Mouse (Mus musculus): ENCODE data around the gene Nedd9. TPM values are rescaled to one million over a fixed set of nuclear protein-coding genes. Genes with fewer than 3 reads are reported as not detected.

Gene Nedd9
- polyA plus RNA-seq (2014; fragmentation: Nextera tagmentation; extraction: Ambion mirVana) = 56.4 and 65.3 TPM in 2 replicates

DNA sequence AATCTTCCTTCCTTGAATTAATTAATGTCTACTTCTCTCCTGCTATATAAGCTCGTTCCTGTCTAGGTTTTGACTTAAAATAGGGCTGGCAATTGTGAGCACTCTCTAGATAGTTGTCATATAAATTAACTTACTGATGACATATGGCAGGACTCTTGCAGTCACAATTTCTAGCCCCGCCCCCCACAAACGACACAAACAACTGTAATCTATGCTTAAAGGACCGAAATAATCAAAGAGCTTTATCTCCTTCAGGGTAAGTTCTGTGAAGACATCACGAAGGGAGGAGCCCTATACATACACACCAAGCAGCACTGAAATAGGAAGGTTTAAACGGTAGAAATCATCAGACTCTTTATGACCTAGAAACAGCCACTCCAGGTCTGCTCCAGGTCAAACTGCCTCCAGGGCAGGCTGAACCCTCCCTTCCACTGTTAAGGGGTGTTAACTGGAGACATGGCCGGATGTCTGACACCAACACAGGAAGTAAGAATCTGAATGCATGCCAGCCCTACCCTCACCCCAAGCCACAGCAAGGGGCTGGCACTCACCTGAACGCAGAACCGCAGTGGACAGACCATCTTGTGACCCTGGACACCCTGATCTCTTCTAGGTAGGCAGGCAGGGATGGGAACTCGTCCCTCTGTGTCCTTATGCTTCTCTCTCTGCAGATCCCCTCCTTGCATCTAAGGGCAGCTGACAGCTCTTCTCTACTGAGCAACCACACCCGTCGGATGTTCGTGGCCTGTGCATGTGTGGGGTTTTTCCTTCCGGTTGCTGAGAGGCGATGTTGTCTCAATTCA, at the start of gene Nedd9:
Nedd9 (minus strand) TSS at position 757 of the 803 bp plus-strand sequence.
- Histone ChIP-seq H3K9me3 (ENCODE audit: control insufficient read depth, low read length) (no peaks in the 10 kb centered on the region), H3K36me3 (ENCODE audit: control insufficient read depth, insufficient read depth, low read length) (no peaks in the 10 kb centered on the region), H3K9ac (ENCODE audit: low read length) (no peak within 1 kb of the TSS), H3K4me1 (ENCODE audit: control insufficient read depth, insufficient read depth, low read length) (0 out of 2 replicates have a peak, but pooled peaks cover 2% of the 10 kb centered on the region), H3K27me3 (ENCODE audit: control insufficient read depth, insufficient read depth, low read length) (no peaks in the 10 kb centered on the region), H3K4me3 (ENCODE audit: low read depth, low read length) (no peak within 1 kb of the TSS), H3K4me2 (ENCODE audit: low read depth) (no peak within 1 kb of the TSS), H3K27ac (ENCODE audit: low read depth, low read length) (no peak within 1 kb of the TSS)
- 78% methylated on average over 15 of the region's 15 CpGs for WGBS
- ATAC-seq (ENCODE audit: insufficient read depth, low FRiP score, low TSS enrichment) (no peak), DNase-seq (ENCODE audit: low spot score) (no peak)

DNA sequence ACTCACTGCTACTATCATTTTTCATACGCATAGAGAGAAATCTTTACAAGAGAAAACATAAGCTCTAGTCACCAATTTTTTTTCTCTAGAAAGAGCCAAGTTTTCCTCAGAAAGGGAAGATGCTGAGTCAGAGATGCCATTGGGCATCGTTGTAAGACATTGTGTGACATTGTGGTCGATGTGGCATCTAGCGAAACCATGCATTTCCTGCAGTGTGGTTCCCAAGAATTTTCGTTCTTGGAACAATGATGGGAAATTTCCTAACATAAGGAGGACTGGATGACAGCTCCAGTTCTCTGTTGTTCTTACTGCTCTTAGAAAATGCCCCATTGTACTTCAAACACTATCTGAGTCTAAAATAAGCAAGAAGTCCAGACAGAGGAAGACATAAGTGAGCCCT, 45.5 kb upstream of the Nedd9 start:
- H3K4me1 ChIP-seq (ENCODE audit: control insufficient read depth, insufficient read depth, low read length) = no peaks in the 10 kb centered on the region
- WGBS = 86% methylated on average over 5 of the region's 5 CpGs
- H3K27me3 ChIP-seq (ENCODE audit: control insufficient read depth, insufficient read depth, low read length) = no peaks in the 10 kb centered on the region
- no peak overlapping the region for H3K9ac ChIP-seq (ENCODE audit: low read length)
- H3K36me3 ChIP-seq (ENCODE audit: control insufficient read depth, insufficient read depth, low read length) = no peaks in the 10 kb centered on the region
- no peaks in the 10 kb centered on the region for H3K9me3 ChIP-seq (ENCODE audit: control insufficient read depth, low read length)
- H3K4me2 ChIP-seq (ENCODE audit: low read depth) = no peak overlapping the region
- H3K4me3 ChIP-seq (ENCODE audit: low read depth, low read length) = no peak overlapping the region
- DNase-seq (ENCODE audit: low spot score) (no peak), ATAC-seq (ENCODE audit: insufficient read depth, low FRiP score, low TSS enrichment) (no peak)
- H3K27ac ChIP-seq (ENCODE audit: low read depth, low read length) = no peak overlapping the region

DNA sequence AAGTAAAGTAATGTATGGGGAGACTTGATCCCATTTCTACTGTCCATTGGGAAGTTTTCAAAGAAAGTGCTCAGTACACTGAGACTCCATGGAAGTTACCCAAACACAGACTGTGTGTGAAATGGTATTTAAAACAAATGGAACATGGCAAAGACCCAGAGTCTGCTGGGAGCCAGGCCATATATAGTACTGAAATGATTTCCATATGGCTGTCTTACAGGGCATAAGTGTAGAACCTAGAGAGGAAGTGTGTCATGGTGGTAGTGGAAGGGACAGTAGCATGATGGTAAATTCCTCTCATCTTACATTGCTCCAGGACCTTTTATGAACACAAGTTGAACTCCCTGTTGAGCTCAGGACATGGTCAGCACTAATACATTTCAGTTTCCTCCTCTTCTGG, 43.2 kb upstream of the Nedd9 start:
- Histone ChIP-seq H3K4me3 (ENCODE audit: low read depth, low read length) (no peak overlapping the region), H3K27me3 (ENCODE audit: control insufficient read depth, insufficient read depth, low read length) (no peaks in the 10 kb centered on the region), H3K9me3 (ENCODE audit: control insufficient read depth, low read length) (no peaks in the 10 kb centered on the region), H3K9ac (ENCODE audit: low read length) (no peak overlapping the region), H3K27ac (ENCODE audit: low read depth, low read length) (no peak overlapping the region), H3K4me1 (ENCODE audit: control insufficient read depth, insufficient read depth, low read length) (no peaks in the 10 kb centered on the region), H3K36me3 (ENCODE audit: control insufficient read depth, insufficient read depth, low read length) (no peaks in the 10 kb centered on the region), H3K4me2 (ENCODE audit: low read depth) (no peak overlapping the region)
- DNase-seq (ENCODE audit: low spot score) = no peak
- ATAC-seq (ENCODE audit: insufficient read depth, low FRiP score, low TSS enrichment) = no peak

DNA sequence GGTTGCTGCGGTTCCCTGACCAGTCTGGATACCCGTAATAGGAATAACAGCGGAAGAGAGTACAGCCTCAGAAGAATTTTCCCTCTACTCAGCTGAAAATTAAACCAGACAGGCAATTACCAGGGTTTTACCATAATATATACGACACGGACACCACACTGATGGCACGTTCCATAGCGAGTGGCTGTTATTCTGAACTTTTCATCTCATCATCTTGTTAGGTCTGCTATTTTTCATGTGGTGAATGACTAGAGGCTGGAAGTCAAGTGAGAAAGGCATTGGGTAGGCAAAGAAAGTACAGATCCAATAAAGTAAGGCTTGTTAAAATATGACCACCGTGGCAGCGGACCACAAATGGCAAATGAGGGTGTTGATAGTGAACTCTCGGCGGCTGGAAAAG, 37.0 kb upstream of the Nedd9 start:
- Histone ChIP-seq H3K9ac (ENCODE audit: low read length) (no peak overlapping the region), H3K4me2 (ENCODE audit: low read depth) (no peak overlapping the region), H3K36me3 (ENCODE audit: control insufficient read depth, insufficient read depth, low read length) (no peaks in the 10 kb centered on the region), H3K4me3 (ENCODE audit: low read depth, low read length) (no peak overlapping the region), H3K27ac (ENCODE audit: low read depth, low read length) (no peak overlapping the region), H3K9me3 (ENCODE audit: control insufficient read depth, low read length) (no peaks in the 10 kb centered on the region), H3K27me3 (ENCODE audit: control insufficient read depth, insufficient read depth, low read length) (no peaks in the 10 kb centered on the region), H3K4me1 (ENCODE audit: control insufficient read depth, insufficient read depth, low read length) (no peaks in the 10 kb centered on the region)
- DNase-seq (ENCODE audit: low spot score) (no peak), ATAC-seq (ENCODE audit: insufficient read depth, low FRiP score, low TSS enrichment) (no peak)
- WGBS = 96% methylated on average over 11 of the region's 11 CpGs

DNA sequence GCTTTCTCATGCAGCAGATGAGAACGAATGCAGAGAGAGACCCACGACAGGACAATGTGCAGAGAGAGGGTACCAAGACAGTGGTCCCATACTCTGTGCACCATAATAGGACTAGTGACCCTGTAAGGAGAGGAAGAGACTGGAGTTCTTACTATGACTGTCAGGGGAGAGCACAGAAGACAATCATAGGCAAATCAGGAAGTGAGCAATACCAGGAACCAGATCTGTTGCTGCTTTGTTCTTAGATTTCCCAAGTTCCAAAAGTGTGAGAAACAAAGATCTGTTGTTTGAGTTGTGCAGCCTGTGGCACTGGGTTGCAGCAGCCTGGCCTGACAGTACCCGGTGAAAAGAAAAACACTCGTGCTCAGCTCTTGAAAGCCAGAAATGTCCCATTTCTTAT, 34.1 kb upstream of the Nedd9 start:
- Histone ChIP-seq H3K9ac (ENCODE audit: low read length) (no peak overlapping the region), H3K27me3 (ENCODE audit: control insufficient read depth, insufficient read depth, low read length) (no peaks in the 10 kb centered on the region), H3K9me3 (ENCODE audit: control insufficient read depth, low read length) (no peaks in the 10 kb centered on the region), H3K36me3 (ENCODE audit: control insufficient read depth, insufficient read depth, low read length) (no peaks in the 10 kb centered on the region), H3K4me3 (ENCODE audit: low read depth, low read length) (no peak overlapping the region), H3K27ac (ENCODE audit: low read depth, low read length) (no peak overlapping the region), H3K4me2 (ENCODE audit: low read depth) (no peak overlapping the region), H3K4me1 (ENCODE audit: control insufficient read depth, insufficient read depth, low read length) (no peaks in the 10 kb centered on the region)
- WGBS = 87% methylated on average over 4 of the region's 4 CpGs
- DNase-seq (ENCODE audit: low spot score) (no peak), ATAC-seq (ENCODE audit: insufficient read depth, low FRiP score, low TSS enrichment) (no peak)

DNA sequence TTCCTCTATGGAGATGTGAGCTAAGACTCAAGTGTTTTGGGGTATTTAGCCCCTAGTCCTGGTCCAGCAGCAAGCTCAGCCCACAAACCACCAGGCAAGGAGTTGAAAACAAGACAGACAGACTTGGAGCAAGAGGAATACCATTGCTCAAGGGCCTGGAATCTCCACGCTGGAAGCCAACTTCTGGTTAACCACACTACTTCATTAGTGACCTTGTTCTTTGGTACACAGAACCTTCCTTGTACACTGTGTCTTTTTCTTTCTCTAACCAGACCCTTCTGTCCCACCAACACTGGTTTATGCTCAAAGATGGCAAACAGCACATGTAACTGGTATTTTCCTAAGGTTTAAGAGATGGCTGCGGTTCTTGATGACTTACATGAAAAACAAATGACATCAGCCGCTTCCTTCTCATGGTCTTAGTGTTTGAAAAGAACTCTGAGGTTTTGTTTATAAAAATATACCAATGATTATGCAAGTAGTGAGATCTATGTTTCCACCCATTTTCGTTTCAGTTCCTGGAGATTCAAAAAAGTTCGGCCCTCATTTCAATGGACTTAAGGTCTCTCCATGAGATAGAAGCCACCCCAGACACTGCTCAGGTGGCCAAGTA, 33.5 kb upstream of the Nedd9 start:
- Histone ChIP-seq H3K27ac (ENCODE audit: low read depth, low read length) (no peak overlapping the region), H3K4me3 (ENCODE audit: low read depth, low read length) (no peak overlapping the region), H3K4me1 (ENCODE audit: control insufficient read depth, insufficient read depth, low read length) (no peaks in the 10 kb centered on the region), H3K9ac (ENCODE audit: low read length) (no peak overlapping the region), H3K27me3 (ENCODE audit: control insufficient read depth, insufficient read depth, low read length) (no peaks in the 10 kb centered on the region), H3K36me3 (ENCODE audit: control insufficient read depth, insufficient read depth, low read length) (no peaks in the 10 kb centered on the region), H3K4me2 (ENCODE audit: low read depth) (no peak overlapping the region), H3K9me3 (ENCODE audit: control insufficient read depth, low read length) (no peaks in the 10 kb centered on the region)
- DNase-seq (ENCODE audit: low spot score) = no peak
- WGBS = 94% methylated on average over 5 of the region's 5 CpGs
- ATAC-seq (ENCODE audit: insufficient read depth, low FRiP score, low TSS enrichment) = no peak

DNA sequence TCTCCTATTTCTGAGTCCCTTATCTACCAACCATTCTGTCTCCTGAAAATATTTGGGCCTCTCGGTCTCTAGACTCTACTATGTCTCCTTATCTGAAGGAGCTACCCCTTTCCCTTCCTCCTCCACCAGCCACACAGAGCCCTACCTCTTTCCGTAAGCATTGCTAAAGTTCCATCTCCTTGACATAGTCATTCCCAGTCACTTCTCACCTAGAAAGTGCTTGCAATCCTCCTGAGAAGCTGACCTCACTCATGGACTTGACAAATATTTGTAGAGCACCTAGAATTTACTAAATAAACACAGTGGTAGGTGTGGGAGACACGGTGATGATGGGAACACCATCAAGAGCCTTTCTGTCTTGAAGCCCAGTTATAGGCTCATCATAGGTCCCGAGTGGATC, 32.6 kb upstream of the Nedd9 start:
- 79% methylated on average over 4 of the region's 4 CpGs for WGBS
- Histone ChIP-seq H3K36me3 (ENCODE audit: control insufficient read depth, insufficient read depth, low read length) (no peaks in the 10 kb centered on the region), H3K4me2 (ENCODE audit: low read depth) (no peak overlapping the region), H3K9ac (ENCODE audit: low read length) (no peak overlapping the region), H3K4me3 (ENCODE audit: low read depth, low read length) (no peak overlapping the region), H3K9me3 (ENCODE audit: control insufficient read depth, low read length) (no peaks in the 10 kb centered on the region), H3K4me1 (ENCODE audit: control insufficient read depth, insufficient read depth, low read length) (no peaks in the 10 kb centered on the region), H3K27ac (ENCODE audit: low read depth, low read length) (no peak overlapping the region), H3K27me3 (ENCODE audit: control insufficient read depth, insufficient read depth, low read length) (no peaks in the 10 kb centered on the region)
- DNase-seq (ENCODE audit: low spot score) (no peak), ATAC-seq (ENCODE audit: insufficient read depth, low FRiP score, low TSS enrichment) (no peak)

DNA sequence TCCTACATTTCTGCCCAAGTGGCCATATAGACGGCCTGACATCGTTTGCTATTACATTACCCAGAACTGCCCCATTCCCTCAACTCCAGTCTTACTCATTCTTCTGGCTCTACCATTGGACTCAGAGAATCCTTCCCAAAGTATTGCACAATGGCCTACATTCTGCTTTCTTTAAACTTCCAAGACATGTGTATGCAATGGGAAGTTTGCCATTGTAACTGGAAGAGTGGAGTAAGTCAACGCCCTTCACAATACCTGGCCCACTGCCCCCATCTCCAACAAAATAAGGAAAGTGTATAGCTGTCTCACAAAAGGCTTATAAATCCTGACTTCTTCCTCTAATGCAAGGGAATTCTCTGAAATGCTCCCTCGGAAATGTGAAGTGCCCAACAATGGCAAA, 30.0 kb upstream of the Nedd9 start:
- no peak for ATAC-seq (ENCODE audit: insufficient read depth, low FRiP score, low TSS enrichment)
- Histone ChIP-seq H3K36me3 (ENCODE audit: control insufficient read depth, insufficient read depth, low read length) (no peaks in the 10 kb centered on the region), H3K9me3 (ENCODE audit: control insufficient read depth, low read length) (no peaks in the 10 kb centered on the region), H3K27ac (ENCODE audit: low read depth, low read length) (no peak overlapping the region), H3K4me1 (ENCODE audit: control insufficient read depth, insufficient read depth, low read length) (no peaks in the 10 kb centered on the region), H3K4me3 (ENCODE audit: low read depth, low read length) (no peak overlapping the region), H3K27me3 (ENCODE audit: control insufficient read depth, insufficient read depth, low read length) (no peaks in the 10 kb centered on the region), H3K4me2 (ENCODE audit: low read depth) (no peak overlapping the region), H3K9ac (ENCODE audit: low read length) (no peak overlapping the region)
- 88% methylated on average over 4 of the region's 4 CpGs for WGBS
- no peak for DNase-seq (ENCODE audit: low spot score)

DNA sequence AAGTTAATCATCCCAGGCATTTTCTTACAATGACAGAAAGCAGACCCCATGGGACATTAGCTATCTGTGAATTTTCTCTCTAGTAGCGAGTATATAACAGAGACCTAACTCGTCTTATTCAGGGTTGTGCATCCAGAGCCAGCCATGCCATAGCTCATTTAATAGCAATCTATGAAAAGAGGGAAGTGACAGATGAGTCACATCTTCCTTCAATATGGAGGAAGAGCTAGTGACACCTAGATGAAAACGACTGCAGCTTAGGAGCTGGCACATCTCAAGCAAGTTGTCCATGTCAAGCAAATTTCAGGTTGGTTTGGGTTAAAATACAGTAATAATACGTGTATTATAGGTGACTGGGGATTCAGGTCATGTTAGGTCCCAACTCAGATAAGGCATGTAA, 28.6 kb upstream of the Nedd9 start:
- Histone ChIP-seq H3K27ac (ENCODE audit: low read depth, low read length) (no peak overlapping the region), H3K4me3 (ENCODE audit: low read depth, low read length) (no peak overlapping the region), H3K9ac (ENCODE audit: low read length) (no peak overlapping the region), H3K36me3 (ENCODE audit: control insufficient read depth, insufficient read depth, low read length) (no peaks in the 10 kb centered on the region), H3K4me2 (ENCODE audit: low read depth) (no peak overlapping the region), H3K9me3 (ENCODE audit: control insufficient read depth, low read length) (no peaks in the 10 kb centered on the region), H3K4me1 (ENCODE audit: control insufficient read depth, insufficient read depth, low read length) (0 out of 2 replicates have a peak, but pooled peaks cover 4% of the 10 kb centered on the region), H3K27me3 (ENCODE audit: control insufficient read depth, insufficient read depth, low read length) (no peaks in the 10 kb centered on the region)
- no peak for DNase-seq (ENCODE audit: low spot score)
- WGBS = 72% methylated on average over 4 of the region's 4 CpGs
- ATAC-seq (ENCODE audit: insufficient read depth, low FRiP score, low TSS enrichment) = no peak
